Mouse (Mus musculus) right cerebral cortex, postnatal 10 days (tissue): ENCODE data around the gene Prrt2.

Experiments
- DNase-seq, 2 experiments: peaks; one replicate each; pipeline ENCODE4 v3.0.0; 2021; ENCODE audit warnings: low spot score in 2 of 2

Prrt2 gene

DNA sequence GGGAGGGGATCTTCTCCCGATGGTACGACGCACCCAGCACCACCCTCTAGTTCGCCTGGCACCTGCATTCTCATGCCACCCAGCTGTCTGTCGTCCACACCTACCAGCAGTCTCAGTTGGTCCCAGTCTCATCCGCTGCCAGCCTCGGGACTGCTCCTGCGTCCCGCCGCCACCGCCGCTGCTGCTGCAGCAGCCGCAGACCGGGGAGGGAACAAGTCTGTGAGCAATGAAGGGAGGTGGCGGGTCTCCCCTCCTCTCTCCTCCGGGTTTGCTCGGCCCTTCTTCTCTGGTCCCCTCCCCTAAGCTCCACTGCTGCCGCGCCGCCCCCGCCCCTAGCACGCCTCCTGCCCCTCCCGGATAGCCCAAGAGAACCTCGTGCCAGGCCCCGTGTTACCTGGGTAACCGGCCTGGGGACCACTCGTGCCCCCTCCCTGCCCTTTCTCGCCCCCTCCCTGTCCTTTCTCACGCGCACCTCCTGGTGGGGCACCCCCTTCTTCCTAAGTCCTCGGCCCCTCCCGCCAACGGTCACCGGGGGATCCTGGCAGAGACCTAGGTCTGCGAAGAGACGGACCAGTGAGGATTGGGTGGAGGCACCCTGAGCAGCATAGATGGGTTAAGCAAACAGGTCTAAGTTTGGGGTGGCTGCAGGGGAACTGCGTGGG lies at the start of gene Prrt2, which contains the start of gene Gm42742:
TSS of gene Prrt2 (minus strand) at position 311 of the 662 bp plus-strand sequence.
TSS of gene Gm42742 (minus strand) at position 197 of the 662 bp plus-strand sequence.
- DNase-seq = peak; percentile 86 to 90

DNA sequence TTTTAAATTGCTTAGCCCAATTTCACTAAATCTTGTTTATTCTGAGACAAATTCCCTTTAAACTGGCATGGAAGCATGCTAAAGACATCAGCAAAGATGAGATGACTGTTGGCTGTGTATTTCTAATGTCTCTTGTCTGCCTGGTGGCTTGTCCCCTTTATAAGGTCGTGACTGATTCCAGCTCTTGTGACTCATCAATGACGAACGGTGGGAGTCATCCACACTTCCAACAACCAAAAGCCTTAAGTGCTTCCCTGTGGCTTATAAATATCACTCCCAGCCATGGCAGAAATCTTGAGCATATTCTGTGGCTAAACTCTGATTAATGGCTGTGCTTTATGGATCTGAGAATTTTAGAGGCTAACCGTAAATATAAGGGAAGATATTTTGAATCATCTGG lies 45.3 kb upstream of the Prrt2 start:
- no peak for DNase-seq

DNA sequence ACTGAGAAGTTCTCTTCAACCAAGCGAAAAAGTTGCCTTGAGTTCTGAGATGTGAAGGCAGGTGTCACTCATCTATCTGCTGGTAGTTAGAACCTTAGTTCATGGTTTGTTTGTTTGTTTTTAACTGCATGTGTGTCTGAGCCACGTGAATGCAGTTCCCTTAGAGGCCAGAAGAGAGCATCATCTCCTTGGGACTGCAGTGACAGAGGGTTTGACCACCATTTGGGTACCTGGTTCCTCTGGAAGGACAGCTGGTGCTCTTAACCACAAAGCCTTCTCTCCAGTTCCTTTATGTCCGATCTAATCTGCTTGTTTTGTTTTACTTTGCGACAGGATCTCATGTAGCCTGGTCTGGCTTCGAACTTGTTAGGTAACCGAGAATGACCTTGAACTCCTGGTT lies 44.5 kb upstream of the Prrt2 start:
- DNase-seq = no peak

GRCm38 (mm10) chr7:127055026-127055585 lies 34.1 kb upstream of the Prrt2 start:
- DNase-seq = no peak

DNA sequence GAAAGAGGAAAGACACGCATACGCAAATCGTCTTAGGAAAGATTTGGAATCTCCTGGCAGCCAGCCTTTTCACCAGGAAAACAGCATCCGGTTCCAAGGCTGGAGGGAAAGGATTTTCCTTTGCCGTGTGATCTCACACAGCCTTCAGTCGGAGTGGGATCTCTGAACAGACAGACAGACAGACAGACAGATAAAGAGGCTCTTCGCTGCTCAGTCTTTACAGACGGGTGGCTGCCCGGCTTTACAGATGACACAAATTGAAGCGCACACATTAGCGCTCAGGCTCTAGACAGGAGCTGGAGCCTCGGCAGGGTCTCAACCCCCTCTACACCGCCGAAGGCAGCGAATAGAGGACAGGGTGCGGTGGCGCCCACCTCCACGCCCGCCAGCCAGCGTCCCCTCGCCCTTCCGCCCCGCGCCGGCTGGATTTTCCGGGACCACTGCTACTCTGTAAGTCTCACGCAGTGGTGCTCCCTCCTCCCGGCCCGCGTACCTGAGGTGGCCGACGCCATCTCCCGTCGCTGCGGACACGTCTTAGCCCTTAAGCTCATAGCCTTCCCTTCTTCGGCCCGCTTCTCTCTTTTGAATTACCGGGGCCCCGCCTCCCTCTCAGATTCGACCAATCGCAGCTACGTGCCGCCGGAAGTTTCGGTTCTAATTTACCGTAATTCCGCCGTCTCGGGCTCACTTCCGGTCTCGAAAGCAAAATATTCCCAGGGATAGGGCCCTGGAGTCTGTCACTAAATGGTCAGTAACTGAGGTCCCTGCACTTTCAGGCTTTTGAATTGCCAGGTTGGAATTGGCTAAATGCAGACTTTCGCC lies 21.1 kb upstream of the Prrt2 start, which contains the start of gene Kif22:
TSS of gene Kif22 (minus strand) at position 621 of the 822 bp plus-strand sequence.
- DNase-seq = peak; percentile 93 to 94

DNA sequence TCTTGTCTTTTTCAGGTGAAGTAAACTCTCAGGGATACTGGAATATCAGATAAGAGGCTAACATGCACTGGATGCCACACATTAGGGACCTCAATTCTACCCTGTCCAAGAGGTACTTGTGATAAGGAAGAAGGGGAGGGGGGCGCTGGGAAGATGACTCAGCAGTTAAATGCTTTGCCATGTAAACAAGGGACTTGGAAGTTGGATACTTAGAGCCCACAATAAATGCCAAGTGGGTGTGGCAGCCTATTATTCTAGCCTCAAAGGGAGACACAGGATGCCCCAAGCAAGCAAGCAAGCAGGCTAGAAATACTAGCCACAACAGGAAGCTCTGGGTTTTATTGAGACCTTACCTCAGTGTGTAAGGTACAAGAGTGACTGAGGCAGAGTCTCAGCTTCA lies 10.2 kb upstream of the Prrt2 start:
- peak in 1 of 2 experiments; percentile 22 for DNase-seq

- DNase-seq = no peak
Observed at GRCm38 (mm10) chr7:127030172-127030571, 9.2 kb upstream of the Prrt2 start.

GRCm38 (mm10) chr7:127027885-127028284 lies 6.9 kb upstream of the Prrt2 start:
- peak in 1 of 2 experiments; percentile 56 for DNase-seq

DNA sequence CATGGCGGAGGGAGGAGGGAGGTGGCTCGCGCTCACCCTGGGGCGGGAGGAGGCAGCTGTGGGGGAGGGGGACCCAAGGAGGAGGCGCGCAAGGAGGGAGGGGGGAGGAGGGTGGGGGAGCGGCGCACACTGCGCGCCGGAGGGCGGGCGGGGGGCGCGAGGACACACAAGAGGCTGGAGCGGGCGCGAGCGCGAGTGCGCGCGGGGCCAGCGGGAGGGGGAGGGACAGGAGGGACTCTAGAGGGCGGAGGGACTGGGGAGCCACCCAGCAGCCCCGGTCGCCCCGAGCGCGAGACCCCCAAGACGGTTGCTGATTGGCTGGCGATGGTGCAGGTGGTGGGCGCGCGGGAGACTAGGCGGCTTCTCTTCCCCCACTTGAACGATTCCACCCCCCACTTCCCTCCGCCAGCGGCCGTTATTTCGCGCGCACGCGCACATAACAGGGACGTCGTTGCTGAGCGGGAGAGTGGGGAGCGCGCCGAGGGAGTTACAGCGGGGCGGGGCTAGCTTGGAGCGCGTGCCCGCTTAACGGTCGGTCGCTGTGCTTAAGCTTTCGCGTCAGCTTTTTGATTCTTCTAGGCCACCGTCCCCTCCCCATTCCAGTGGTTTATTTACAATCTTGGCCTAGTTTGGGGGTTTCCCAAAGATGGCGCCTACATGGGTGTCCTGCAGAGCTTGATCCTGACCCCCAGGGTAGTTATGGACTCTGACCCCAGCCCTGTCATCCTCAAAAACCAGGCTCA lies 6.1 kb upstream of the Prrt2 start, which contains the start of gene Maz:
TSS of gene Maz (minus strand) at position 54 of the 743 bp plus-strand sequence.
- peak; percentile 100 for DNase-seq

- DNase-seq = no peak
Observed at GRCm38 (mm10) chr7:127026616-127026983, 5.6 kb upstream of the Prrt2 start.

DNA sequence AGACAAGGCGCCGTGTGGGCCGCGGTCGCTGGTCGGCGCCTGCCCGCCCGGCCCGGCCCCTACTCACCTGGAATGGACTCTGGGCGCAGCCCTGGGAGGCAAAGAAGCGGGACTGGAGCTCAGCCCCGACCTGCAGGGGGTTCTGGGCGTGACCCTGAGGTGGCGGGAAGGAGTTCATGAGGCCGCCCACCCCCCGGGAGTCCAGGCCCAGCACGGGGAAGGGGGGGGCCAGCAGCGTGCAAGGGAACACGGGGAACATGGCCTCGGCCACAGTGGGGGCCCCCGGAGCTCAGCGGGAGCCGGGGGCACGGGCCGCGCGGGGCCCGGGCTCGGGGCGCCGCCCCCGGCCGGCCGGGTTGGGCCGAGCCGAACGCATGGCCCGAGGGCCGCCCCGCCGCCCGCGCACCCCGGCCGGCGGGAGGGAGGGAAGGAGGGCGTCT lies 5.2 kb upstream of the Prrt2 start:
- peak; percentile 75 to 78 for DNase-seq

GRCm38 (mm10) chr7:127025556-127026160 lies 4.6 kb upstream of the Prrt2 start:
- peak; percentile 57 to 66 for DNase-seq

DNA sequence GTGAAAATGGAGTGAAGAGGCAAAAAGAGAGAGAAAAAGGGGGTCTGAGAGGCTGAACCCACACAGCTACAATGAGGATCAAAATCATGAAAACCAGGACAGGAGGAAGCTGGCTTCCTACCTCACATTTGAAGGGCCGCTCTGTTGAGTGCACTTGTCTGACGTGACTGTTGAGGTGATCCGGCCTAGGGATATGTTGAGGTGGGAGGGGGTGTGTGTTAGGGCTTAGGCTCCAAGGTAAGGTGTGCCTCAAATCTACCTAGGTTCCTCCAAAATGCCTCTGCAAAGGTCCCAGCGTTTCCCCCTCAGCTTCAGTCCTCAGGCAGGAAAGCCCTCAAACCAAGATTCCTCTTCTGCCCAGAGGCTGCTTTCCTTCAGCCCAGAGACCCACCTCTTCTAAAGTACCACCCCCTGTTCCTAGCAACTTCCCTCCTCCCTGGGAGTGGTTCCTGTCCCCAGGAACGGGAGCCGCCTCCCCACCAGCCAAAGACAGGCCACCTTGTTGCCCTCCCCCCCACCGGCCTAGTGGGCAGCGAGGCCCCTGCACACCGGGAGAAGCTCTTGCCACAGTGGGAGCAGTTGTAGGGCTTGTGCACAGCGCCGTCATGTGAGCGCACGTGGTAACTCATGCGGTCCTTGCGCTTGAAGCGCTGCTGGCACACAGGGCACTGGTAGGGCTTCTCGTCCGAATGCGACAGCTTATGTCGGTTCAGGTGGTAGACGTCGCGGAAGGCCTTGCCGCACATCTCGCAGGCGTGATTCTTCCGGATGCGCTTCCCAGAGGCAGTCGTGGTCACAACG lies 3.9 kb upstream of the Prrt2 start:
- peak; percentile 87 to 91 for DNase-seq

GRCm38 (mm10) chr7:127023896-127024690 lies 3.1 kb upstream of the Prrt2 start:
- DNase-seq = peak in 1 of 2 experiments; percentile 51

GRCm38 (mm10) chr7:127023272-127023691 lies 2.3 kb upstream of the Prrt2 start:
- peak in 1 of 2 experiments; percentile 56 for DNase-seq

- no peak for DNase-seq
Observed at GRCm38 (mm10) chr7:127022528-127023271, 1.7 kb upstream of the Prrt2 start.

DNA sequence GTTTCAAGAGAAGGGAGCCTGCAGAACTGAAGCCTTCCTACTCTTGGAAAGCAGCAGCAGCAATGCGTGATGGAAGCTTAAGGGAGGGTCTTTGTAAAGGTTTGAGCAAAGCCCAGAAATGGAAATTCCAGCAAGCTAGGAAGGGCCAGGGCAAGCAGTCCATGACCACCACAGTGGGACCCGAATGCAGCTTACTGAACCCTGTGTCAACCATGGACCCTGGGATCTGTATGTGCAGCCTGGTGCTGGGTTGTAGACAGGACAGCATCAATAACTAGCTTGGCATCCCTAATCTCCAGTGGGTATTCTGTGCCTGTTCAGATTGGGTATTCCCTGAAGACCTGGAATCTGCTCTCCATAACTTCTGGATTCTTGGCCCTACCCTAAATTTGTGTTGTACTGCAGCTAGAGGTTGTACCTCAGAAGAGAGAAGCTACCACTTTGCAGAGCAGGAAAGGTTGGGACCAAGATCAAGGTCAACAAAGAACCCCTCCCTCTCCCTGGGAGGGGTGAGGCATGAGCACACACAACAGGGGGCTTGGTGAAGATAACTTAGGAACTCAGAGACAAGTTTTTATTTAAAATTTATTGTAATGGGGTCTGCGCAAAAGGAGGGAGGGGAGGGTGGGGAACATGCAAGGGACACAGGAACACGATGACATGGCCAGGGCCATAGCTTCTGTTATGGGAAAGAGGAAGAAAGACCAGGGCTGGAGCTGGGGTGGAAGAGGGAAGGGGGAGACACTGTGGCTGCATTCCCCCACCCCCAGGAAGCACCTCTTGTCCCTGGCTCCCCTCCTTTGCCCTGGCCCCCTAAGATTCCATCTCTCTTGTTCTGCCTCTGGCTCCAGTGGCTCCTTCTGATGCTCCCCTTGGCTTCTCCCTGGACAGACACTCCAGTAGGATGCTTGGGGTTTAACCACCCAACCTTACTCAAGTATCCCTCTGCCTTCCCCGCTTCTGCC lies 834 bp upstream of the Prrt2 start:
- peak in 1 of 2 experiments; percentile 56 for DNase-seq

GRCm38 (mm10) chr7:127020491-127020890 lies 520 bp downstream of the Prrt2 start:
- DNase-seq = peak in 1 of 2 experiments; percentile 49
